Mouse (Mus musculus): ENCODE measurements around the gene Prss40.
"Not testable (repeated sequence)": the region's sequence is repeated elsewhere in the genome, so short reads cannot be mapped to it uniquely, and the experiment has no call there.

Prss40 gene

DNA sequence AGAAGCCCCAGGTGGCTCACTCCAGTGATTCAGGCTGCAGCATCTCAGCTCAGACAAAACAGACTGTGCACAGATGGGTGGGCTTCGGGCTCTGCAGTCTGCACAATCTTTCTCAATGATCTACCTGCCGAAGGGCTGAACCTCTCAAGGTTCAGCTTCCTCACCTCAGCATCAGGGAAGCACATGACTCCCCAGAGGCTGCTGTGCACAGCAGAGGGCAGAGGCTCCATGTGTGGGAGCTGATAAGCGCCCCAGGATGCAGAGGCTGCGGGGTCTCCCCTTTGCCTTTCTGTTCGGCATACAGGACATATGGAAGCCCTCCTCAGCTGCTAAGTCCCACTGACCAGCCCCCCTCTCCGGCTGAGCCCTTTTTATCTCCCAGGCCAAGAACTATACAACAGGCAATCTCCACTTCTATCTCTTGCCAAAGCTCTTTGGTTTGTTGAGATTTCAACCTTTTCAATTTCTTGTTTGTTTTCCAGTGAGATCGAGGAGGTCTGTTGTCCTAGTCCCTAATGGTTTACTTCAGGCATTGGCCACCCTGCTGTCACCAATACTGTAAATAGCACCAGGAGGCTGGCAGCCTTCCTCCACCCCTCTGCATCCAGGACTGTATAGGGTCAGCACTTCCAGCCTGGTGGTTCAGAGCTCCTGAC, 25.6 kb downstream of the Prss40 start, which contains the start of gene Cfc1:
Gene Cfc1, plus strand, starts transcription at position 606 of the 656 bp plus-strand sequence.
- not testable (repeated sequence) for DNase-seq

DNA sequence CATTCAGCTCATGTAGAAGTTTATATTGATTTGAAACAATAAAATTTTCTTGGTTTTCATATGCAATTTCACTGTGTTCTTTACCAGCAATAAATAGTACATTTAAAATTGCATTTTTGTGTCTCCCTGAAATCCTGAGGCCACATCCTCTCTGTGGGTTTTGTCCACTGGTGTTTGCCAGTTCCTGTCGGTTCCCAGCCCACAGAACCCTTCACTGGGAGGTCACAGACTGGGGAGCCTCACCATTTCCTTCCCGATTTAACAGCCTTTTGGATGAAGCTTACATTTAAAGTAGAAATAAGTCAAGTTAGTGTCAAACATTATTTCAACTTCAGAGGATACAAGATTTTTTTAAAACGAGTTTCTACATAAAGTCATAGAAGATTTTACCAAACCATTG, 26.2 kb downstream of the Prss40 start:
- DNase-seq = not testable (repeated sequence)

DNA sequence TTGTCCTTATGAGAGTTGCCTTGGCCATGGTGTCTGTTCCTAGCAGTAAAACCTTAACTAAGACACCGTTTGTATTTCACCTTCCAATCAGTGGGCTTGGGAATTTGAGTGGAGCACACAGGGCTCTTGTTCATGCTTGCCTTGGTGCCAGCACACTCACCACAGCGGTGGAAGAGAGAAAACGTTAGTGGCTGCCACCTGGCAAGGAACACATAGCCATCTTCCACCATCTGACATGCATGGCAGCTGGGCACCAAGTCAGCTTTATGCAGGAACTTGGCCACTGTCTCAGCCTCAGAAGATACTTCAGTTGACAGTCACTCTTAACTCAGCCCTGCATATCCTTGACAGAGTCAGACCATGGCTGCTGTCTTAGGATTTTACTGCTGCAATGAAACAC, 37.1 kb downstream of the Prss40 start:
- DNase-seq = no peak

DNA sequence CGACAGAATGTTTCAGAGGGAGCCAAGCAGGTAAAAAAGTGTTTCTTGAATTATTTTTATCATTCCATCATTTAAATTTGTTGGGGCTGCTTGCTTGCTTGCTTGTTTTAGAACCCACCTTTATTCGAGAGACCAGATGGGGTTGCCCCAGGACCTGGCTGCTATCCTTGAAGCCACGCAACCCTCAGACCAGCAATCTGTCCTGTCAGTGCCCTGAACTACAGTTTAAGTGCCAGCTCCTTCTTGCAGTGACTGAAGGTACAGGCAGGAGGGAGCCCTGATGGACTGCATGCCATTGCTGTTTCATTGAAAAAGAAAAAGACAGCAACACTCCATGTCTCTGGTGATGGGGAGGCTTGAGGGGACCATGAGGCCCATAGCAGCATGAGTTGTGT, 37.9 kb downstream of the Prss40 start:
- no peak for DNase-seq

DNA sequence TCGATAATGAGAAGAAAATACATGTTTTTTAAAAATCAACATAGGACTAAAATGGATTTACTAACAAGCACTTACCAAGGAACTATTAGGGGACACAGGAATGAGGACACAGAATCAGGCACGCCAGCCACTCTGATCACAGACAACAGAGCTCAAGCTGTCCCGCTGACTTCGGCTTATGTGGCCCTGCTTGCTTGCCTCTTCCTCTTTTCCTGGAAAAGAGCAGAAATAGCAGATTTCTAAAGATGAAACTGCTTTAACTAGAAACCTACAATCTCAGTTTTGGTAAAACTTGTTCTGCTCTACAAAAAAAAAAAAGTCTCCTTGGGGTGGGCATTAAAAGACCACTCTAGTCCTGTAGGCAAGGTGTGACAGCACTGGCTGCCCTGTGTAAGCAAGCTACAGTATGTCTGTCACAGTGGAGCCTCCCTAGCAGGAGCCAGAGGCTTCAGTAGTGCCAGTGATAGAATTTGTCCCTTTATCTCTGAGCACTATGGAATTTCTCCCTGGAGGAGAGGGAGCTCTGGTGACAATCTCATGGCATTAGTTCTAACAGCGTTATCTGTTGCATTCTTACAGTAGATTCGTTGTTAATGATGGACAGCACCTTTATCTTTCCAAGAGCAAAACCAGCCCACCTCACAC, 38.4 kb downstream of the Prss40 start:
- no peak for DNase-seq

DNA sequence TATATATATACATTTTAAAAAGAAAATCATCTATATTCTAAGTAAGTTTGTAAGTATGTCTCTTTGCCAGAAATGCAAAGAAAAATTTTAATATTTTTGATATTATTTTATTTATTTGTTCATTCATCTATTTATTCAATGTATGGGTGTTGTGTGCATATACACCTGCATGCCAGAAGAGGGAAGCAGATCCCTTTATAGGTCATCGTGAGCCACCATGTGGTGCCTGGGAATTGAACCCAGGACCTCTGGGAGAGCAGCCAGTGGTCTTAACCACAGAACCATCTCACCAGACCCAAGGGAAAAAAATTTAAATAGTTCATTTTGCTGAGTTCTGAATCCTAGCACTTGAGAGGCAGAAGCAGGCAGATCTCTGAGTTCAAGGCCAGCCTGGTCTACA, 42.5 kb downstream of the Prss40 start:
- DNase-seq = no peak

DNA sequence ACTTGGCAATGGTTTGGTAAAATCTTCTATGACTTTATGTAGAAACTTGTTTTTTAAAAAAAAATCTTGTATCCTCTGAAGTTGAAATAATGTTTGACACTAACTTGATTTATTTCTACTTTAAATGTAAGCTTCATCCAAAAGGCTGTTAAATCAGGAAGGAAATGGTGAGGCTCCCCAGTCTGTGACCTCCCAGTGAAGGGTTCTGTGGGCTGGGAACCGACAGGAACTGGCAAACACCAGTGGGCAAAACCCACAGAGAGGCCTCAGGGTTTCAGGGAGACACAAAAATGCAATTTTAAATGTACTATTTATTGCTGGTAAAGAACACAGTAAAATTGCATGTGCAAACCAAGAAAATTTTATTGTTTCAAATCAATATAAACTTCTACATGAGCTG, 42.9 kb downstream of the Prss40 start:
- DNase-seq = not testable (repeated sequence)

DNA sequence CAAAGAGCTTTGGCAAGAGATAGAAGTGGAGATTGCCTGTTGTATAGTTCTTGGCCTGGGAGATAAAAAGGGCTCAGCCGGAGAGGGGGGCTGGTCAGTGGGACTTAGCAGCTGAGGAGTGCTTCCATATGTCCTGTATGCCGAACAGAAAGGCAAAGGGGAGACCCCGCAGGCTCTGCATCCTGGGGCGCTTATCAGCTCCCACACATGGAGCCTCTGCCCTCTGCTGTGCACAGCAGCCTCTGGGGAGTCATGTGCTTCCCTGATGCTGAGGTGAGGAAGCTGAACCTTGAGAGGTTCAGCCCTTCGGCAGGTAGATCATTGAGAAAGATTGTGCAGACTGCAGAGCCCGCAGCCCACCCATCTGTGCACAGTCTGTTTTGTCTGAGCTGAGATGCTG, 43.4 kb downstream of the Prss40 start:
- not testable (repeated sequence) for DNase-seq

DNA sequence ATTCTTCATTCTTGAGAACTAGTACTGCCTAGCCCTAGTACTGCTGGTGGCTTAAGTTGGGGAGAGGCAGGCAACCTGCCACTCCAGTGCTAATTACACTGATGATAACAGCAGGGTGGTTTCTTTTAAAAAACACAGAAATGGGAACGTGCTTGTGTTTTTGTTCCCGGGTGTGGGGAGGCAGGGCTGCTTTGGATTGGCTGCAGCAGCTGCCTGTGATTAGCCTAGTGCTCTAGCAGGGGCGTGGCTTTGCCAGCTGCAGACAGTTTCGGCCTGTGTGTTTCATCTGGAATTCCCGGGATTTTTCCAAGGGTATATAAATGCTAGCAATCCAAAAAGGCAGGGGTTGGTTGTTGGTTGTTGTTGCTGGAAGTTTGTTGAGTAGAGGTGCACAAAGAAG, 44.1 kb downstream of the Prss40 start:
- DNase-seq = no peak

DNA sequence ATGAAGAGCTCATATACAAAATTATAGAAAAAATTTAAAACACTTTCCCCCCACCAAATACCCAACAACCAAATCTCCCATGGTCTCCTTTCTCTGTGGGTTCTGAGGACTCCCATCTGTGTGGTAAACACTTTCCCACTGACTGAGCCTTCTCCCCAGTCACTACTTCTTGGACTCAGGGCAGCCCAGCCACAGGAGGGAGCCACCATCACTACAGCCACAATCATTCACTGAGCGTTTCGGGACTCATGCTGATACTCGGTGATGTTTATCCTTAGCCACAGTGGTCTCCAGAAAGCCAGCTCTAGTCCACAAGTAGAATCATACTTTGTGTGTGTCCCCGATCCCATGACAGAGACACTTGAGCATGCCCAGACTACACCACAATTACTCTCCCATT, 47.7 kb downstream of the Prss40 start:
- DNase-seq = no peak

DNA sequence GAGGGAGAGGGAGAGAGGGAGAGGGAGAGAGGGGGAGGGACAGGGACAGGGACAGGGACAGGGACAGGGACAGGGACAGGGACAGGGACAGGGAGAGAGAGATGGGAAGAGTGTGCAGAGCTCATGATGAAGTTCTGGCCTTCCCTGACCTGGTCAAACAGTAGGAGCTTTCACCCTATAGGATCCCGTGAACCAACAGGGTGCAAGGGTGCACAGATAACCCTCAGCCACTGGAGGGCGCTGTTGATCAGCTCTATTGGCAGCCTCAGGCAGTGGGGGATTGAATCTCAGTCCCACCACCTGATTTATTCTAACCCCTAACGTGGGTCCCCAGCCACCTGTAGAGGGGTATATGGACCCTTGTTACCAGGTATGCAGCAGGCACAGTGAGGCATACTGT, 49.7 kb downstream of the Prss40 start:
- DNase-seq = peak; percentile 28 to 57

DNA sequence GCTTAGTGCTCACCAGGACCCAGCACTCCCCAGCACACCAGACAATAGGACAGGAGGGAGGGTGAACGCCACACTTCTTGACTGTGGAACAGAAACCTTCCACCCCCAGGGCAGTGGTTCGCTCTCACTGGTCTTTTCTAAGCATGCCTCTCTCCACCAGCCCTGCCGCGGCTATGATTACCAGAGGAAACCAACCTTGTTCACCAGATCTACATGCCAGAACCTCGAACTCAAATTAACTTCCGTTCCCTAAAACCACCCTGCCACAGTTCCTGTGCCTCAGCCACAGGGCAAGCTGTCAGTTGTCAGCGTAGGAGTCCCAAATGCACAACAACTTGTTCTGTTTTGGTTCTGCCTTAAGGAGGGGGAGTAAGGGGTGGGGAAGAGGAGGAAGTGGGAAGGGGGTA, 50.2 kb downstream of the Prss40 start:
- no peak for DNase-seq

DNA sequence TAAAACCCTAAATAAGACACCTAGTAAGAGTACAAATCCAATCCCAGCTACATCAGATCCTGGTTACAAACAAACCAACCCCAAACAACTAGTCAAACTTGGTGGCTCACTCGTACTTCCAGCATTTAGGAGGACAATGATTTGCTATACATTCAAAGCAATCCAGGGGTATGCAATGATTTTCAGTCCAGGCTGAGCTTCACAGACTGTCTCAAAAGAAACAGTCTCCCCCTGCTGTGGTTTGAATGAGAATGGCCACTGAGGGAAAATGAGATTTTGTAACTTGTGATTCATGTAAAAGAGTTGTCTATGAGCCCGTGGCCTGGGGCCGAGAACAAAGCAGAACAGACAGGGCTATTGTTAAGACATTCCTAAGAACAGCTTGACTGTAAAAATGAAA, 52.8 kb downstream of the Prss40 start:
- DNase-seq = no peak

DNA sequence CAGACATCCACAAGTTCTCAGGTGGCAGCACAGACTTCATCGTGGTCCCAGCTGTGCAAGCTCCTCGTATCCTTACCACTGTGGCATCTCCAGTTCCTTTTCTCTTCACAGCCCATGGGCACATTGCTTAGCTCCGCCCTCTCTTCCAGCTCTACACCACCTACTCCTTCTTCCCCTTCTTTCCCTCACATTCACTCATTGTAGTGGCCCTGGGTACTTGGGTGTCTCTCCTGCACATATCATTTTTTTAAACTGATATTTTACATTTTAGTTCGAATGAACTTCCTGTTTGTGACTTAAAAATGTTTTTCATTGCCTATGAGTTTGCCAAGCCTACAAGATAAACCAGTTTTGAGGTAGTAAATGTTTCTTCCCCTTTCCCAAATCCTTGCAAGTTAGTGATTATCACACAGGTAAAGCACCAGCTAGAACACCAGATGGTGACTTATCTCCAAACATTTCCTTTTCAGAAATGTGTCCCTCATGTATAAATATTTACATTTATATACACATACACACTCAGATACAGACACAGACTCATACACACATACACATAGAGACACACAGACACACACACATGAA, 54.7 kb downstream of the Prss40 start:
- no peak for DNase-seq

DNA sequence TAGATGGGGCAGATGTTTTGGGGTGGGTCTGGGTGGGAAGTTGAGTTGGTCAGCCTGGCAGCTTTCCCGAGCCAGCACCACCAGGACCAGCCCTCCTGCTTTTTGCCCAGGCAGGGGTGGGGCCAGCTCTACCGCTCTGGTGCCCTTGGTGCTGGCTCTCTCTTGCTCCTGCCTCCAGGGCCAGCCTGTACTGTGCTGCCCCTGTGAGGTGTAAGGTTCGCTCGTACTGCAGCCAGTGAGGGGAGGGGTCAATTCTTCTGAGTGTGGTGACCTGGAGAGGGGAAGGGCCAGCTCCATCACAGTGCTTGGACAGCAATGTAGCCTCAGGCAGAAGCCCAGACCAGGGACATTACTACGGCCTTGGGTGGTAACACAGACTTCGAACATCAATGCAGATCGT, 55.4 kb downstream of the Prss40 start:
- no peak for DNase-seq

DNA sequence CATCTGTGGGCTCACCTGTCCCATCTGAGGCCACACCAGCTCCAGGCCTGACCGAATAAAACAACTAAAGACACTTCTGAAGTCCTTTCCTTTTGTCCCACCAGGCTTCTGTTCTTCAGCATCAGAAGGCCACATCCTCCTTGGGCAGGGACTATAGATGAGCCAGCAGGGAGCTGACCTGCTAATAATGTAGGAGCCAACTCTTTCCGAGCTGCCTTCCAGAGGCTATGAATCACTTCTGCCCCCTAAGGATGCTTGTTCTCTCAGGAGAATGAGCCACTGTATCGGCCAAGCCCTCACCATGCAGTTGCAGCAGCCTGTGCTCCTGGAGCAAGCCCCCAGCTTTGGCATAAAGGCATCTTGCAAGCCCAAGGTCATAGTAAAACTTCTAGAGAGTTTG, 57.8 kb downstream of the Prss40 start:
- DNase-seq = no peak

Data from lung, postnatal 4 days (tissue).